Mouse (Mus musculus): ENCODE measurements around the gene Nck2.
"Not testable (repeated sequence)": the region's sequence is repeated elsewhere in the genome, so short reads cannot be mapped to it uniquely, and the experiment has no call there.

Nck2 gene

GRCm38 (mm10) chr1:43501920-43502791, 57.8 kb downstream of the Nck2 start:
- no peak for DNase-seq (ENCODE audit: low read depth, low spot score)

GRCm38 (mm10) chr1:43502792-43503146, 58.4 kb downstream of the Nck2 start:
- no peak for DNase-seq (ENCODE audit: low read depth, low spot score)

- DNase-seq (ENCODE audit: low read depth, low spot score) = no peak
These were observed 58.9 kb downstream of the Nck2 start for GRCm38 (mm10) chr1:43503261-43503660.

GRCm38 (mm10) chr1:43503676-43504075, 59.3 kb downstream of the Nck2 start:
- no peak for DNase-seq (ENCODE audit: low read depth, low spot score)

DNA sequence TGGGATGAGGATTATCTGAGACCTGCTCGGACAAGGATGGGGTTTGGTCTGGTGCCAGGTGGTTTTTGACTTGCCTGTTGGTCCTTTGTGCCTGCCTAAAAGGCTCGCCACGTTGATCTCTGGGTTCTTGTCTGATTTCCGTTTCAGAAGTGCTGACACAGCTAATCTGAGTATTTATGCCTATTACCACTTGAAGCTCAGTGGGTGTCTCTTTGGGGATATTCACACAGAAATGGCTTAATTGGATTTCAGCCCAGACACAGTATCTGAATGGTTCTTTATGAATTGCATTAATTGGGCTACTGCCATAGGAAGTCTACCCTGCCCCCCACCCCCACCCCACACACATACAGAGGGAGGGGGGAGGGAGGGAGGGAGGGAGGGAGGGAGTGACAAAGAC, 59.9 kb downstream of the Nck2 start:
- DNase-seq (ENCODE audit: low read depth, low spot score) = no peak

DNA sequence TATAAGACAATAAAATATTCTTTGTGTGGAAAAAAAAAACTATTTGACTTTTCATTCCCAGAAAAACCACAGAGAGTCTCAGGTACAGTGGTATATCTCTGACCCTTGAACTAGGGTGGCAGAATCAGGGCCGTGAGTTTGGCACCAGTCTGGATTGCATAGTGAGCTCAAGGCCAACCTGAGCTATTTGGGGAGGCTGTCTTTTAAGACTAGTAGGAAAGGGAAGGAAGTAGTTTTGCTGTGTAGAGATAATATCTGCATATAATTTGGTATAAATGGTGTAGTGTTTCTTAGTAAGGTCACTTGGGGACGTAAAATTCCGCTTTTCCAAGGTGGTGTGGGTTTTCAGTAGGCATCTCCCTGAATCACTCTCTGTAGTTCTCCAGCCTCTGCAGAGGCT, 62.3 kb downstream of the Nck2 start:
- no peak for DNase-seq (ENCODE audit: low read depth, low spot score)

- no peak for DNase-seq (ENCODE audit: low read depth, low spot score)
These were observed 63.4 kb downstream of the Nck2 start for GRCm38 (mm10) chr1:43507809-43508208.

DNA sequence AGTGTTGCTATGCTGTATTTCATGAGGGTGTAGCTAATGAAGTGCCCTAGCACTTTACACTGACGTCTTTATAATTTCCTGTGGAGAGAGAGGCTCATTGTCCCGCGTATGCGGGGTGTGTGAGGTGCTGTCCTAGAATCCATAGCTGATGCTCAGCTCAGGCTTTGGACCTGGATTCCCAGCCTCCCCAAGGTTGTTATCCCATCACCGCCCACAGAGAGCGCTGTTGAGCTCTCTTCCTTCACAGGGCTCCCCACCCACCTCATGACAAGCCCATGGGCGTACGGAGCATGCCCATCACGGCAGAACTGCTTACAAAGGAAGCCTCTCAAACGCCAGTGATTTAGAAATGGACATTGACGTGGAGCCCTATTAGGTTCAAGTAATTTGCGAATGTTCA, 66.9 kb downstream of the Nck2 start:
- peak; percentile 38 for DNase-seq (ENCODE audit: low read depth, low spot score)

GRCm38 (mm10) chr1:43511667-43512066, 67.3 kb downstream of the Nck2 start:
- DNase-seq (ENCODE audit: low read depth, low spot score) = no peak

- no peak for DNase-seq (ENCODE audit: low read depth, low spot score)
These were observed 73.0 kb downstream of the Nck2 start for GRCm38 (mm10) chr1:43517405-43517804.

DNA sequence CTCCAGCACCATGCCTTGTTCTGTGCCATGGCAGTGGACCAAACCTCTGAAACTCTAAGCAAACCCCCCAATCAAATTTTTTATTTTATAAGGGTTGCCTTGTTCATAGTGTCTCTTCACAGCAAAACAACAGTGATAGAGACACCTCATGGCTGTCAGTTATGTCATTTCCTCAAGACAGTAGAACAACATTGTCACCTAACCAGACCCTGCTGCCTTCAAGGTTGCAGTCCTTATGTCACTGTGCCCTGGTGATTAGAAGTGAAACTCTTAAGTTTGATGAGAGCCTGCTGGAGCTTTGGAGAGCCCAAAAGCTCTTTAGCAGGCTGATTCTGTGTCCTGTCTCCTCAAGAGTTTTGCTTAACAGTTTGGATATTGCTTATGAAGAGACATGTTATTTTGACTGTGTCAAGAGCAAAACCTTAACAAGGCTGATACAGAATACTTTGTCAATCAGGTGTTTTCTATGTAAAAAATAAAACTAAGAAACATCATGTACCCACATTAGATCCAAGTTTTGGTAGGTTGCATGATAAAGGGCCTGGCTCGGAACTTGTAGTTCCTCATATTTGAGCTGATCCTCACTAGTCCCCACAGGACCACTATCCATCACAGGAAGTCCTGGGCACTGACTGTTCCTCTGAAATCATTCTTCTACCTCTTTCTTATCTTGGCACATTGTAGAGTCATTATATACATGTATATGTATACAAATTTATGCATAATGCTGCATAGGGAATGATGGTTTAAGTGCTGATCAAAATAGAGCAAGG, 76.0 kb downstream of the Nck2 start:
- no peak for DNase-seq (ENCODE audit: low read depth, low spot score)

DNA sequence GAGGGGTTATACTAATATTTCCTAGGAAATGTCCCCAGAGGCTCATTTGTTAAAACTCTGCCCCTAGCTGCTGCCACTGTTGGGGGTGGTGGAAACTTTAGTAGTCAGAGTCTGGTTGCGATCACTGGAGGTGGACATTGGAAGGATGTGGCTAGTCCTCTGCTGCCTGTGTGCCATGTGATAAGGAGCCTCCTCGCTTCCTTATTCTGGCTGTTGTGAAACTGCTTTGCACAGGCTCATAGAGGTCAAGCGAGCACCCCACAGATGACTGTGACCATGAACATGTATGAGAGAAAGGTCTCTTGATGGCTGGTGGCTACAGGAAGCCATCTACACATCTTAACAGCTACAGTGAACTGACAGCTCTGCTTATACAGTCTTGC, 76.6 kb downstream of the Nck2 start:
- DNase-seq (ENCODE audit: low read depth, low spot score) = no peak

DNA sequence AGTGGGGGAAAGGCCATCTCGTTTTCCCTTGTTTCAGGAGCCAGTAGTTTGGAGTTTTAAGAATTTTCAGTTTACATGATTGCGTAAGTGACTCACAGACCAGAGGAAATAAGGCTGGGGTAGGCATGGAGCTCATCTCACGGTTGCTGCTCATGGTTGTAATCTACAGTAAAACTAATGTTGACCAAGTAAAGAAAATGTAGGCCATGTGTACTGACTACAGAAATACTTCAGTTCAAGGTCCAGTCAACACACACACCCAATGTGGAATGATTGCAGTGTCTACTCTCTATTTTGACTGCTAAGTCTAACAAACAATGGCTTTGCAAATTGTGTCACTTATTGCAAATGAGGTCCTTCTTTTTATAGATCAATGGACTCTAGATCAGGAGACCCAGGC, 77.1 kb downstream of the Nck2 start:
- no peak for DNase-seq (ENCODE audit: low read depth, low spot score)

DNA sequence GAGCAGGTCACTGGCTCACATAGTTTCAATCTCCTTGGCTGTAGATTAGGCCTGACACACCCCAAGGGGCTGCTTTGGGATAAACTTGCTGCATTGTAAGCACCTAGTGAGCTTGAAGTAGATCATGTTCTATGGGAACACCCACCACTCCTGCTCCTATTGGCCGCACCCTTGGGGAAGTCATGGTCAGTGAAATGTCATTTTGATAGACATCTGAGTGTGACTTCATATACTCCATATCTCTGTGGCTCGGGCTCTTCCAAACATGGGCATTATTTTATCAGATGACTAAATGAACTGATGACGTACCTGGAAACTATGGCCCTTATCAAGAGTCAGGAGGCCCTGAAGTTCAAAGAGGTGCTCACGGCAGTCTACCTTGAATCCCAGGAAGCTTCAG, 77.6 kb downstream of the Nck2 start:
- DNase-seq (ENCODE audit: low read depth, low spot score) = no peak

- DNase-seq (ENCODE audit: low read depth, low spot score) = no peak
These were observed 78.6 kb downstream of the Nck2 start for GRCm38 (mm10) chr1:43522976-43523375.

DNA sequence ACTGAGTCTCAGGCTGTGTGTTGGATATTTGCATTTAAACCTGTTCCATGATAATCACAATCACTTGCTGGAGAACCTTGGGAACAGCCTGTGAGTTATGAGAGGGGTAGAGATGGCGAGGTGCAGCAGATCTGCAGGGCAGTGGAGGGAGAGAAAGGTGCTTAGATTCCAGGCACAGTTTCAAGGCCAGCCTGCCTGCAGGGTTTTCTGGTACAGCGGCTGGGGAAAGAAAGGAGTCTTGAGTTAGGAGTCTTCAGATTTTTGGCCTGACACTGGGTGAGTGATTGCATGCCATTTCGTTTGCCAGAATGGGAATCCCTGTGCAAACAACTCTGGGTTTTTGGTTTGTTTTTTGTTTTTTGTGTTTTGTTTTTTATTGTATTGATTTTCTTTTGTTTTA, 80.0 kb downstream of the Nck2 start:
- DNase-seq (ENCODE audit: low read depth, low spot score) = no peak

DNA sequence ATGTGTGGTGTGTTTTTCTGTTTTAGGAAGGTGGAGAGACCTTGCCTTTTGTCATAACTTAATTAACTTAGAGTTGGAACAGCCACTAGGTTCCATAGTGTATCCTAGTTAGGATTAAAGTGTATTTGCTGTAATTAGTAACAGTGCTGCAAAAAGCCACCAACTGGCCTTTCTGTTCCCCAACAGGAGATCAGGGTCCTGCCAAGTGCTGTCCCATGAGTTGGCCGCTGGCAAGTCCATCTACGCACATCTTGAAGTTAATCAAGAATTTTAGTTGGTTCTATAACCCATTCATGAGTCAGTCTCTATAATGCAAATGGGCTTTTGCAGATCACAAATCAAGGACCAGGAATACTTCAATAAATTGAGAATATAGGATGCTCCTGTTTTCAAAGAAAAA, 83.9 kb downstream of the Nck2 start:
- no peak for DNase-seq (ENCODE audit: low read depth, low spot score)

DNA sequence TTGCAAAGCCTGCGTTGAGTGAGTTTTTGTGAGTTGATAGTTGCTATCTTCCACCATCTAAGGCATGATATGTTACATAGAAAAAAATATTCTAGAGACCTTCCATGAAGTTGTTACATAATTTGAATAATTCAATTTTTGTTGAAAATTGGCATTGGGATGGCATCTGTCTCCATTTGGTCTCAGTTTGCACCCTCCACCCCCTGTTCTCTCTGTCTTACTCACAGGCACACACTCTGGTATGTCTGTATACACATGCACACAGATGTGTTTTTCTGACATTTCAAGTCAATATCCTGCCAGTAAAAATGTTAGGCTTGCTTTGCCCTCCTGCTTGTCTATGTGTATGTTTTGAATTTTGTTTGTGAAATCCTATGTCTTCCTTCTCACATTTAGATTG, 84.7 kb downstream of the Nck2 start:
- DNase-seq (ENCODE audit: low read depth, low spot score) = no peak

- no peak for DNase-seq (ENCODE audit: low read depth, low spot score)
These were observed 86.1 kb downstream of the Nck2 start for GRCm38 (mm10) chr1:43530295-43531020.

DNA sequence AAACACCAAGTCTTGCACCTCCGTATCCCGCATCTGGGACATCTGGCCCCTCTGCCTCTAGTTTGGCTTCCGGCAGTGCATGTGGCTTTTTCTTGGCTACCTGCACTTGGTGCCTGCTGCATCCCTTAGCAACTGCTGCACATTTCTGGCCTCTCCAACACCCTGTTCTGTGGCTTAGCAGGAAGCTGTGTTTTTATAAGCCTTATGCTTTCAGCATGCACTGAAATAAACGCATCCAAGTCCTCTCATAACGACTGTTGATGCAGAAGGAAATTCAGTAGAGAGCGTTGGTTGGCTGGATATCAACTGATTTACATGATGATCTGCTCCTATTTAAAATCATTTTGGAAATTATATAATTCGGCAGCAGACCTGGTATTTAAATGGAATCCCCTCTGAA, 86.9 kb downstream of the Nck2 start:
- DNase-seq (ENCODE audit: low read depth, low spot score) = no peak

GRCm38 (mm10) chr1:43532279-43532678, 87.9 kb downstream of the Nck2 start:
- DNase-seq (ENCODE audit: low read depth, low spot score) = no peak

DNA sequence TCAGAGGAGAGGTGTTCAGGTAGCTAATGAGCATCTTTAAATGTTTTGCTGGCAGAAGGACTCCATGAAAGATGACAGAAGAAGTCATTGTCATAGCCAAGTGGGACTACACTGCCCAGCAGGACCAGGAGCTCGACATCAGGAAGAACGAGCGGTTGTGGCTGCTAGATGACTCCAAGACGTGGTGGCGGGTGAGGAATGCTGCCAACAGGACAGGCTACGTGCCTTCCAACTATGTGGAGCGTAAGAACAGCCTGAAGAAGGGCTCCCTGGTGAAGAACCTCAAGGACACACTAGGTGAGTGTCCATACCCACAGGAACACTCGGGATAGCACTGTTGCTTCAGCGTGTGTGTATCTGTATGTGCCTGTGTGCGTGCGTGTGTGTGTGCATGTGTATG, 89.1 kb downstream of the Nck2 start:
- DNase-seq (ENCODE audit: low read depth, low spot score) = not testable (repeated sequence)
